Comparison of ENCODE assay signal across 22 mouse cellular contexts in the genomic region with DNA sequence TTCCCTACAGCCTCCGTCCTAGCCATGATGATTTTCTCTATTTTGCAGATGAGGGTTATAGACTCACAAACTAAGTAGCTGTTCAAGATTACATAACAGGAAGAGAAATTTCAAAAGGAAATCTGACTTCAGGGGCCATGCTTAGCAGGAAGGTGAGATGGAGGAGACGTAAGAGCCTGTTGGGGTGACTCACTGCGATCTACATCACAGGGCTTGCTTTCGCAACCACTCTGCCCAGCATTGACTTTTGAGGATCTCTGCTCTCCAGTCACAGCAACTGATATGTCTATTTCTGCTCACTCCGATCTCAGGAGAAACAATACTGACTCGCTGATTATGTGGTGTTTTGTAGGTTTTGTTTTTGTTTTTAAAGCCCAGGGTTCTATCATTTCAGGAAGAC. TPM values are rescaled to one million over a fixed set of nuclear protein-coding genes. Genes with fewer than 3 reads are reported as not detected.
DNase-seq lines count a peak whose midpoint lies in the region; ATAC-seq lines count a peak whose summit lies in the region.
"Had no signal": no experiment of that assay in that cellular context is flagged by ENCODE, and none has a peak within 500 bp of the region (broad histone marks: within the 10 kb centered on the region; RNA-seq: fewer than 3 reads in every experiment).

No protein-coding gene starts in this region.

- no peaks in the 10 kb centered on the region for H3K27me3 ChIP-seq in midbrain, embryonic 14.5 days (ENCODE audit: control insufficient read depth, insufficient read depth, low read length)
- H3K27me3 ChIP-seq: forebrain, embryonic 12.5 days; hindbrain, embryonic 15.5 days; liver, embryonic 15.5 days; megakaryocyte, embryonic 14.5 days; neural tube, embryonic 13.5 days; stomach, embryonic 15.5 days had no signal

- H3K4me1 ChIP-seq in midbrain, embryonic 14.5 days (ENCODE audit: control insufficient read depth, insufficient read depth, low read length), result peaks cover 2% of the 10 kb centered on the region; the same call in 1 of the 2 replicates
- H3K4me1 ChIP-seq: hindbrain, embryonic 15.5 days; liver, embryonic 15.5 days; megakaryocyte, embryonic 14.5 days; neural tube, embryonic 13.5 days; stomach, embryonic 15.5 days had no signal

- DNase-seq in lung, postnatal 25 days (ENCODE audit: low spot score), result peak; percentile 32
- DNase-seq in lung, postnatal 10 days, result no peak
- DNase-seq in adrenal gland, postnatal 14 days, result peak; percentile 52
- no peak for DNase-seq in midbrain, embryonic 14.5 days
- no peak for DNase-seq in layer of hippocampus, adult 9-11 months
- DNase-seq in frontal cortex, postnatal 25 days (ENCODE audit: low spot score in 2 of 2), result no peak
- DNase-seq: cerebellum, adult 9-10 months; gastrocnemius, postnatal 25 days; heart, postnatal 14 days; right cerebral cortex, postnatal 14 days; thymus, adult 2 months had no signal

- no peak overlapping the region for H3K4me3 ChIP-seq in midbrain, embryonic 14.5 days (replicated peaks; ENCODE audit: low read depth, low read length)
- H3K4me3 ChIP-seq: forebrain, embryonic 12.5 days; hindbrain, embryonic 15.5 days; layer of hippocampus, adult 2 months; left cerebral cortex, adult 2 months; liver, embryonic 15.5 days; megakaryocyte, embryonic 14.5 days; neural tube, embryonic 13.5 days; stomach, embryonic 15.5 days had no signal

- H3K27ac ChIP-seq in midbrain, embryonic 14.5 days (replicated peaks; ENCODE audit: low read depth, low read length), result no peak overlapping the region
- H3K27ac ChIP-seq: forebrain, embryonic 12.5 days; hindbrain, embryonic 15.5 days; kidney, postnatal 0 days; layer of hippocampus, adult 2 months; left cerebral cortex, adult 2 months; liver, embryonic 15.5 days; neural tube, embryonic 13.5 days; stomach, embryonic 15.5 days had no signal

- H3K9ac ChIP-seq in midbrain, embryonic 14.5 days (replicated peaks; ENCODE audit: low read length), result no peak overlapping the region
- H3K9ac ChIP-seq: forebrain, embryonic 12.5 days; hindbrain, embryonic 15.5 days; liver, embryonic 15.5 days; neural tube, embryonic 13.5 days; stomach, embryonic 15.5 days had no signal

- WGBS in midbrain, embryonic 14.5 days, result 90% methylated on average over 6 of the region's 6 CpGs

- ATAC-seq in megakaryocyte, adult 5-6 weeks (ENCODE audit: poor library complexity, severe bottlenecking), result peak; percentile 98
- no peak for ATAC-seq in midbrain, embryonic 14.5 days (ENCODE audit: low FRiP score, low TSS enrichment)
- ATAC-seq: intestine, embryonic 16.5 days had no signal

- H3K4me2 ChIP-seq in midbrain, embryonic 14.5 days (ENCODE audit: low read length), result no peak overlapping the region
- H3K4me2 ChIP-seq: forebrain, embryonic 12.5 days; hindbrain, embryonic 15.5 days; liver, embryonic 15.5 days; neural tube, embryonic 13.5 days; stomach, embryonic 15.5 days had no signal

- no peaks in the 10 kb centered on the region for H3K36me3 ChIP-seq in midbrain, embryonic 14.5 days (ENCODE audit: control insufficient read depth, insufficient read depth, low read length)
- H3K36me3 ChIP-seq: hindbrain, embryonic 15.5 days; stomach, embryonic 15.5 days had no signal

- no peaks in the 10 kb centered on the region for H3K9me3 ChIP-seq in midbrain, embryonic 14.5 days (ENCODE audit: control insufficient read depth, low read length)
- H3K9me3 ChIP-seq: forebrain, embryonic 12.5 days; hindbrain, embryonic 15.5 days; liver, embryonic 15.5 days; neural tube, embryonic 13.5 days; stomach, embryonic 15.5 days had no signal

RNA-seq across cellular contexts. Expression of a gene that starts 49.8 kb away (rescaled TPM):
- 460 and 483 TPM in 2 replicates for total RNA-seq in adrenal gland, postnatal 14 days (2021)
- 79.2 and 108 TPM in 2 replicates for total RNA-seq in megakaryocyte, adult 5-6 weeks (2015)
- 62.0 and 70.3 TPM in 2 replicates for total RNA-seq in megakaryocyte, adult 5-6 weeks (2017)
- 87.6 and 101 TPM in 2 replicates for polyA plus RNA-seq in midbrain, embryonic 14.5 days (2014; fragmentation: Nextera tagmentation; extraction: Ambion mirVana)

Comparison
In these comparisons a context has a peak if more than half of its experiments do, and no peak if none do; other contexts are left out.
1. DNase-seq: peak in lung, postnatal 25 days (single experiment) and adrenal gland, postnatal 14 days (single experiment); none in lung, postnatal 10 days (single experiment), midbrain, embryonic 14.5 days (single experiment), layer of hippocampus, adult 9-11 months (single experiment) and frontal cortex, postnatal 25 days (0 of 2).